19 mouse cellular contexts compared by ENCODE assay signal in the genomic region with DNA sequence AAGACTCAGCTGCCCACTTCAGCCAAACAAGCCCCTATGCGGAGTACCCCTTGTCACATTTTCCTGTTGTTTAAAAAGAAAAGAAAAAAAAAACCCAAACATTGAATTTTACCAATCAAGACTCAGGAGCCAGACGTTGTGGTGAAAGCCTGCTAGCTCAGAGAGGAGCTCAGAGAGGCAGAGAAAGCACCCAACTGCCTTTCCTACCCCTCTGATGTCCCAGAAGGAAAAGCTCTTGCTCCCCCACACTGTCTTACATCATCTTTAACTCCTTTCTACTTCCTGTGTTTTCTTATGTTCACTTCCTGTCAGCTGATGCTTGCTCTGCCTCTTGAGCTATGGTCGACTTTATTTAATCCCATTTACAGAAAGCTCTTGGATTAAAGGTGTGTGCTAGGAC. TPM values are rescaled to one million over a fixed set of nuclear protein-coding genes. Genes with fewer than 3 reads are reported as not detected.
"Had no signal": no experiment of that assay in that cellular context is flagged by ENCODE, and none has a peak within 500 bp of the region (broad histone marks: within the 10 kb centered on the region; RNA-seq: fewer than 3 reads in every experiment).

No protein-coding gene starts in this region.

- H3K9me3 ChIP-seq: kidney, embryonic 15.5 days; limb, embryonic 12.5 days; limb, embryonic 15.5 days; neural tube, embryonic 12.5 days; neural tube, embryonic 15.5 days had no signal

- H3K4me1 ChIP-seq: kidney, embryonic 15.5 days; limb, embryonic 12.5 days; limb, embryonic 15.5 days; neural tube, embryonic 12.5 days; neural tube, embryonic 15.5 days had no signal

- ATAC-seq: liver, postnatal 0 days; lung, postnatal 0 days had no signal

- H3K9ac ChIP-seq: kidney, embryonic 15.5 days; limb, embryonic 12.5 days; limb, embryonic 15.5 days; liver, embryonic 14.5 days; liver, postnatal 0 days; lung, embryonic 14.5 days; neural tube, embryonic 12.5 days; neural tube, embryonic 15.5 days had no signal

- H3K36me3 ChIP-seq: kidney, embryonic 15.5 days; limb, embryonic 12.5 days; limb, embryonic 15.5 days; neural tube, embryonic 12.5 days; neural tube, embryonic 15.5 days had no signal

- H3K27ac ChIP-seq: kidney, embryonic 15.5 days; limb, embryonic 12.5 days; limb, embryonic 15.5 days; liver, embryonic 14.5 days; neural tube, embryonic 12.5 days; neural tube, embryonic 15.5 days; stomach, postnatal 0 days had no signal

- H3K4me3 ChIP-seq: kidney, embryonic 15.5 days; limb, embryonic 12.5 days; limb, embryonic 15.5 days; neural tube, embryonic 12.5 days; neural tube, embryonic 15.5 days had no signal

- H3K27me3 ChIP-seq: kidney, embryonic 15.5 days; limb, embryonic 12.5 days; limb, embryonic 15.5 days; neural tube, embryonic 12.5 days; neural tube, embryonic 15.5 days had no signal

- DNase-seq: kidney, adult 8-10 months; kidney, postnatal 10 days; left cerebral cortex, postnatal 4 days; liver, postnatal 0 days; lung, embryonic 14.5 days; midbrain, embryonic 14.5 days; right cerebral cortex, adult 18-20 months; right cerebral cortex, postnatal 14 days; right cerebral cortex, postnatal 4 days; thymus, postnatal 14 days had no signal

RNA-seq across cellular contexts. Expression of gene Tnfrsf8, which starts 8.7 kb away (rescaled TPM):
- polyA plus RNA-seq: liver, embryonic 11.5 days had no signal
